Mouse (Mus musculus) retina, adult 2 months (tissue): ENCODE measurements around the gene Cpm.
"Not testable (repeated sequence)": the region's sequence is repeated elsewhere in the genome, so short reads cannot be mapped to it uniquely, and the experiment has no call there.

Experiments used
- DNase-seq: peaks from one replicate; pipeline ENCODE4 v3.0.0-alpha.2; 2012; ENCODE audit warnings: low read depth, low spot score

The Cpm gene

DNA sequence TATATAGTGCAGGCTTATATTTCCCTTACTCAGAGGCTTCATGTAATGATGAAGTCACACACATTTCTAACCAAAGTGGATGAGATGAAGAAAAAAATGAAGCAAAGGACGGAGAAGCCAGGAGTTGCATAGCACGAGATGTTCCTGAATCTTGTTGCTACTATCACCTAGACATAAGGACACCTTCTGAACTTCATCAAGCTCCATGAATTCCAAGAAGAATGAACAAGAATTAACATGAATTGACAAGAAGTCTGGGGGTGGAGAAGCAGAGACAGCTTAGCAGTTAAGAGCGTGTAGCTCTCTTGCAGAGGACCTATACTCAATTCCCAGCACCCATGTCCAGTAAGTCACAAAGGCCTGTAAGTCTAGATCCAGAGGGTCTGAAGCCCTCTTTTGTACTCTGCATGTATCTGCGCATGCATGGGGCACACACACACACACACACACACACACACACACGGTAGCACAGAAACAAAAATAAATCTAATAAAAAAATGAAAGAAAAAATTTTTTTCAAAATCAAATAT is 36.2 kb upstream of the Cpm start:
- no peak for DNase-seq

DNA sequence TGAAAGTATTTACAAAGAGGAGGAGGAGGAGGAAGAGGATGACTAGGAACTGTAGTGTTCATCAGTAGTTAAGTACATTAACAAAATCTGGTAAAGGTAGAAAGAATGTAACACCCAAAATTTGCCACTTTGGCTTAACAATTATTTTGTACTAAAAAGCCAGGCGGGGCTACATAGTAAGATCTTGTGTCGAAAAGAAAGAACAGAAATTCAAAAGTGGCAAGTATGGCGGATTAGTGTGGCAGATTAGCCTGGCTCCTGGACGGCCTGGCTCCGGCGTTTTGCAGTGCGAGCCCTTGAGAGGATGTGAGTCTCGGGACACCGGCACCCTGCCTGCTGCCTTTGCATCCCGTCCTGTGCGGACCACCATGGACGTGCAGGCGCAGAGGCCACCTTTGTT is 35.4 kb upstream of the Cpm start:
- no peak for DNase-seq

DNA sequence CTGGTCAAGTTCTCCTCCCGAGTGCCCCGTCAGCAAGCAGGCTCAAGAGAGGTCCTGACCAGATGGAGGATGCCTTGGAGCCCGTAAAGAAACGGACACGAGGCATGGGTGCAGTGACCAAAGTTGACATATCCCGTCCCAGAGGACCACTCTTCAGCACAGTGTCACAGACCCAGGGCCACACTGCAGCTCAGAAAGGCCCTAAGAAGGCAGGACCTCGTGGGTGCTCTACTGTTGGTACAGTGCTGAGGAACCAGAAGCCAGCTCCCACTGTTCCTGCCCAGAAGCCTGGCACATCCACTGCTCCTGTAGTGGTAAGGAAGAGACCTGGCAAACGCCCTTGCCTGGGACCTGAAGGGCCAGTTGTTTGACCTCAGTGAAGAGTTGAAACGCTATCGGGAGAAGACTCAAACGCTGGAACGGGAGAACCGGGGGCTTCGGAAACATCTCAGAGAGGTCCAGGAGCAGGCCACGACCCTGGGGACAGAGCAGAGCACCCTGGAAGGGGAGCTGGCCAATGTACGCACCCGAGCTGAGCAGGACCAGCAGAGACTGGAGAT is 34.9 kb upstream of the Cpm start:
- DNase-seq, result no peak

DNA sequence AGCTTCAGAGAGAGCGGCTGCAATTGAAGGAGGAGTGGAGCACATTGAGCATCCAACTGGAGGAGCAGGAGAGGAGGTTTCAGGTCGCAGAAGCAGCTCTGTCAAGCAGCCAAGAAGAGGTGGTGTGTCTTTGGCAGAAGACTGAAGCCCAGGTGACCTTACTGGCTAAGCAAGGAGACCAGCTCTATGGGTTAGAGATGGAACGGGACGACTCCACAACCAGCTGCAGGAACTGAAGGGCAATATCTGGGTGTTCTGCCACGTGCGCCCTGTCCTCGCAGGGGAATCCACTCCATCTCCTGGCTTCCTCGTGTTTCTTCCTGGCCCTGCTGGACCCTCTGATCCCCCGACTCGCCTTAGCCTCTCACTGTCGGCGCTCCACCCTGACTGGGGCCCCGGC is 34.4 kb upstream of the Cpm start:
- no peak for DNase-seq

DNA sequence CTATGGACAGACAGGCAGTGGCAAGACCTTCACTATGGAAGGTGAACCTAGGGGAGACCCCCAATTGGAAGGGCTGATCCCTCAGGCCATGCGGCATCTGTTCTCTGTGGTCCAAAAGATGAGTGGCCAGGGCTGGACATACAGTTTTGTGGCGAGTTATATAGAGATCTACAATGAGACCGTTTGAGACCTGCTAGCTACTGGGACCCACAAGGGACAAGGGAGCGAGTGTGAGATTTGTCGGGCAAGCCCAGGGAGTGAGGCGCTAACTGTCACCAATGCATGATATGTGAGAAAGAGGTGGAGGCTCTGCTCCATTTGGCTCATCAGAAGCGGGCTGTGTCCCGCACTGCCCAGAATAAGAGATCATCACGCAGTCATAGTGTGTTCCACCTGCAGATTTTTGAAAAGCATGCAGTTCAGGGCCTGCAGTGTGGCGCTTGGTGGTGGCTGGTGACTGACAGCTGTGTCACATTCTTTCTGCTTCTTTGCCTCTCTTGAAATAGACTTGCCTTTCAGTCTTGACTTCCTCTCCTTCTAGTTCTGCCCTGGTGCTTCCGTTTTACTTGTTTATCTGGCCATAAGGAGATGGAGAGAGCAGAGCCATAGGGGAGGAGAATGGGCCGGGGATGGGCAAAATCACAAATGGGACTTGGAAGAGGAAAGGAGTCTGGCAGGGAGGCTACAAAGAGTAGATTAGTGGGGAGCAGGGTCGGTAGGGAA is 33.7 kb upstream of the Cpm start:
- no peak for DNase-seq

DNA sequence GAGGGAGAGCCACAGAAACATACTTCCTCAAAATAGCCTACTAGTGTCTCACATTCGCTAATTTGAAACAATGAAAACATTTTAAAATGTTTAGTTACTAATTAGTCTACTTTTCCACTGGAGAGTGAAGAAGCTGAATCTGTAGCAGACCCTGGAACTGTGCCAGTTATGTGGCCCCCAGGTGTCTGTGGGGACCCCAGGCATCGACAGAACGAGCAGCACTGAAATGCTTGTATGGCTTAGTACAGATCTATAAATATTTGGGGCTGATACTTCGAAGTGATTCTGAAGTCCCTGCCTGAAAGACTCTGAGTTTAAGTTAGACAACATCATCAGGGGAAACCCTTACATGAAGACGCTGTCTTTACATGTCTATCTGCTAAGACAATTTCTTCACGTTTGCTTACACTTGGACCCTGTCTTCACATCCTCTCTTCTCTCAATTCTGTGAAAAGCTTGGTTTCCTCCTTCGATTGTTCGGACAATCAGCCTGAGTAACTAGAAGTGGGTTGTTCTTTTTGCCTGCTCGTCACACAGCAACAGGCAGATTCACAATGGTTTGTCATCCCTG is 33.0 kb upstream of the Cpm start:
- DNase-seq, result no peak

DNA sequence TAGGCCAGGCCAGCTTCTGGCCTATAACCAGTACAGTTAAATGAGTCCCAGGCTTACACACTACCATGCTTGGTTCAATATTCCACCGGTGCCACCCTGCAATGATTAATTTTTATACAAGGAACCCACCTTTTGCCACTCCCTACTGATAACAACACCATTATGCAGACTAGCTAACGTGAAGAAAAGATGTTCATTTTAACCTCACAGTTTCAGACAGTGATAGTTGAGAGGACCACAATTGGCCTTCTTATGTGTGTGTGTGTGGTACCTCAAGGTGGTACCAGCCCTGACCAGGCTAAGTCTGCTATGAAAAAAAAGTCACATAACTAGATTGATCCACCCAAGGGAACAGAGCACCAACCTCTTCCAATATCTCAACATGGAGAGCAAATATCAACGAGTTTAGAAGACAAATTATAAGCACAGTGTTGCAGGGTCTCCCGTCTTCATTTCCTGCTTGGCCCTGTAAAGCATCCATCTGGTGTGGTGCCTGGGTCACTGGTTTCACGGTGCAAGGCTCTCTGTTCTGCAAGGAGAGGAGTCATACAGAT is 32.5 kb upstream of the Cpm start:
- DNase-seq, result no peak

DNA sequence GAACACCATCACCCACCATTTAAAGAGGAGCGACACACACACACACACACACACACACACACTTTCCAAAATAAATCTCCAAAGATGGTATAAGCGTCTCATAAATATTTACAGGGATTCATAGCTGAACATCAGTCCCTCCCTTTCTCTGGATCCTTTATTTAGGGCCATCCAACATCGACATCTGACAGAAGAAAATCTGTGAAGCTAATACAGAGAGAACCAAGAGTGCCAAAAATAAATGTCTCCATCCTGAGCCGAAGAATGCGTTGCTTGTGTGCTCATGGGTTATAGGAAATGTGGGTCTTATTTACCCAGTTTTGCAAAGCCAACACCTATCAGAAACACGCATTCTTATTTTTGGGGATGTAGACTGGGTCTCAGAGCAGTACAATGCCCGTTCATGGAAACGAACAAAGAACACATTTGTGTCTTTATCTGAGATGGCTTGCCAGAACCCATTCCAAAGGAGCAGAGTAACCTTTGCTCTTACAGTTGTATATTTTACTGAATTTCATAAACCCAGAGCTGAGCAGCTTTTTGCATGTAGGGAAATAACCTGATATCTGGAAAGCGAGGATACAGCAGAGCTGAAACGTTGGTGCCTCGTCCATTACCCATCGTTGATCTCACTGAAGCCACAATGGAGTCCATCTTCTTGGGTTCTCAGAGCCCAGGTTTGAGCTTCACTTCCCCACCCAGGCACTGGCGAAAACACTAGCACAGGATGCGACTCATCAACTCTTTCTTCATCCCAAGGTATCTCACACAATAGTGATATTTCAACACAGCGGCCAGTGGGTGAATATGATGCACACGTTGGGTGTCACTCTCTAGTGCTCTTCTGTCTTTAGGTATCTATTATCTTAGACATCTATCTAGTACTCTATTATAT is 31.7 kb upstream of the Cpm start:
- DNase-seq, result not testable (repeated sequence)

DNA sequence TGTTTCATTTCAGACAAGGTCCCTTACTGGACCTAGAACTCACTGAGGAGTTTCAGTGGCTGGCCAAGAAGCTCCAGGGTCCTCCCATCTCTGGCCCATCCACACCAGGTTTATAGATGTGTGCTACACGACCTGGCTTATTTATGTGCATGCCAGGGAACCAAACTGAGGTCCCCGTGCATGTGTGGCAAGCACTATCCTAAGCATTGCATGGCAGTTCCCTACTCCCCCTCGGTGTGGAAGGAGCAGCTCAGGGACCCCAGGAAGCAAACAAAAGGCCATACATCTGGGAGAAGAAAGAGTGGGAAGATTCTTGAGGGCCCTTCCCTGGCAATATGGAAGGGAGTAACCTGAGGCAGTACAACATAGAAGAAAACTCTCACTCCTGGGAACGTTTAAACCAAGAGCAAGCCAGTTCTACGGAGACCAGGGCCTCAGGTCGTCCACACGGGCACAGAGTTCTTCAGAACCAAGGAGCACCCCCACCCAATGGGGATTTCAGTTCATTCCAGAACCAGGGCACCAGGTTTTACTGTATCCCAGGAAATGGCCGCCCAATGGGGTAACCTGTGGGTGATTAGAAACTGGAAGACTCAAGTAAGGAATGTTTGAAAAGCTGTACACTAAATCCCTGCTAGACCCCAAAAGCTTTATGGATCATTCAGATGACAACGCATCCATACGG is 30.9 kb upstream of the Cpm start:
- no peak for DNase-seq

DNA sequence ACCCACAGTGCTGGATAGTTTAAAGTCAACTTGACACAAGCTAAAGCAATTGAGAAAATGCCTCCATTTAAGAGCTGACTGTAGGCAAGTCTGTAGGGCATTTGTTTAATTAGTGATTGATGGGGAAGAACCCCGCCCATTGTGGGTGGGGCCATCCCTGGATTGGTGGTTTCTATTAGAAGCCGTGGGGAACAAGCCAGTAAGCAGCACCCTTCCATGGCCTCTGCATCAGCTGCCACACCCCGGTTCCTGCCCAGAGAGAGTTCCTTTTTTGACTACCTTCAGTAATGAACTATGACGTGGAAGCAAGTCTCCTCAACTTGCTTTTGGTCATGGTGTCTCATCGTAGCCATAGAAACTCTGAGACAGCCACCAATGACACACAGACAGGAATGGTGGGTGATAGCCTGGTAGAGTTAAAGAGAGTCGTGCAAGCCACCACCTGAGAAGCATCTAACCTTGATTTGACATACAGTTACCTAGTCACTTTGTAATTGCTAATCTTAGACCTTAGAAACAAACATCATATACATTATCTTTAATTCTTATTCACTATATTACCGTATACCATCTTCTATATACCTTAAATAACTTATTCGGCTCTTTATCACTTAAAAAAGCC is 30.2 kb upstream of the Cpm start:
- not testable (repeated sequence) for DNase-seq

DNA sequence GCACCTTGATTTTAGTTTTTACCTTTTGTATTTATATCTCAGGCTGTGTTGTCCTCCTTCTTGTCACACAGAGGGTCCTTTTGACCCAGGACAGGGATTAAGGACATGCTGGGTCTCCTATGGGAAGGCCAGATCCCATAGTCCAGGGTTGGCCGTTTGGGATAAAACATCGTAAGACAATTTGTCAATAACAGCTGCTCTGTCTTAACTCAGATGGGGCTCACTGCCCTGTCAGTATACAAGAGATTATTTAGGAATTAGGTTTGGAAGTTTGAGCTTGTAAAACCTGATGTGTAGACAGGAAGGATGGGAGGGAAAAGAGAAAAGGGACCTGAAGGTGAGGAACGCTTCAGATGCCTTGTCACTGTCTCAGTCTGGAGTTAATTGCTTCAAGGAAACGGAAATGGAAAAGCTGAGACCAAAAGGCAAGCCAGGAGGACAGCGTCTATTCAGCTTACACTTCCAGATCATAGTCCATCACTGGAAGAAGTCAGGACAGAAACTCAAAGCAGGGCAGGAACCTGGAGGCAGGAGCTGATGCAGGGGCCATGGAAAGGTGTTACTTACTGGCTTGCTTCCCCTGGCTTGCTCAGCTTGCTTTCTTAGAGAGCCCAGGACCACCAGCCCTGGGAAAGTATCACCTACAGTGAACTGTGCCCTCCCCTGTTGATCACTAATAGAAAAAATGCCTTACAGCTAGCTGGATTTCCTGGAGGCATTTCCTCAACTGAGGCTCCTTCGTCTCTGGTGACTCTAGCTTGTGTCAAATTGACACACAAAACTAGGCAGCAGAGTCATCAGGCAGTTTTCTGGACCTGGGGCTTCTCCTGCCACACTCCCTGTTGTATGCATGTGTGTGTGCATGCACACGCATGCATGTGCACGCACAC is 27.9 kb upstream of the Cpm start:
- no peak for DNase-seq

DNA sequence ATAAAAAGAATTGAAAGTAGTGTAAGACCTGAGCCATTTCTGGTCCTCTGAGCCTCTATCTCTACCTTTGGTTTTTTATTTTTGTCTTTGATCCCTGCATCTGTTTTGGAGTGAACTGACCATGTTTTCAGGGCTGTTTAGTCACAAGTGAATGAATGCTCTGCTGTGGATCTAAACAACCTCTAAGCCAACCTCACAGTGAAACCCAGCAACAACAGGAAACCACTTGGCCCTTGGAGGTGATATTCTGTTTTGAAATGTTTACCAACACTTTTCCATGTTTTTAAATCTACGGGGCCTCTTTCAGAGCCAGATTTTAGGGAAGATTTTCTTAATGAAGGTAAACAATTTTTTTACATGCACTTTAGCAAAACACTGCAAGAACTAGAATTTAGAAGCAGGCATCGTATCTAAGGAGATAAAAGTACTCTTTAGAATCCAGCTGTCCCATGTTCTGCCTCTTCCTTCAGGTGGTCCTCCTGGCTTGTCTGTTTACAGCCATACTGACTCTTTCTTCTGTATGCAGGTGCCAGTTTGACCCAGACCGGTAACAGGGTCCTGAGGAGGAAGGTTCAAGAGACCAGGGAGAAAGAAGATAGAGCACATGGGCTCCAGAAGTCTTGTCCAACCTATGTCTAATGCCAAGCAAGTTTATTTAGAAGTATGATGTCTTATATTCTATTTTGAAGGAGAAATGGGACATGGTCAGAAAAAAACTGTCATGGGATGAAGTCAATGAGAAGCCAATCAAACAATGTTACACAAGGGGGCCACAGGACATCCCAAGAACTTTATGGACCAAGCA is 26.8 kb upstream of the Cpm start:
- no peak for DNase-seq

DNA sequence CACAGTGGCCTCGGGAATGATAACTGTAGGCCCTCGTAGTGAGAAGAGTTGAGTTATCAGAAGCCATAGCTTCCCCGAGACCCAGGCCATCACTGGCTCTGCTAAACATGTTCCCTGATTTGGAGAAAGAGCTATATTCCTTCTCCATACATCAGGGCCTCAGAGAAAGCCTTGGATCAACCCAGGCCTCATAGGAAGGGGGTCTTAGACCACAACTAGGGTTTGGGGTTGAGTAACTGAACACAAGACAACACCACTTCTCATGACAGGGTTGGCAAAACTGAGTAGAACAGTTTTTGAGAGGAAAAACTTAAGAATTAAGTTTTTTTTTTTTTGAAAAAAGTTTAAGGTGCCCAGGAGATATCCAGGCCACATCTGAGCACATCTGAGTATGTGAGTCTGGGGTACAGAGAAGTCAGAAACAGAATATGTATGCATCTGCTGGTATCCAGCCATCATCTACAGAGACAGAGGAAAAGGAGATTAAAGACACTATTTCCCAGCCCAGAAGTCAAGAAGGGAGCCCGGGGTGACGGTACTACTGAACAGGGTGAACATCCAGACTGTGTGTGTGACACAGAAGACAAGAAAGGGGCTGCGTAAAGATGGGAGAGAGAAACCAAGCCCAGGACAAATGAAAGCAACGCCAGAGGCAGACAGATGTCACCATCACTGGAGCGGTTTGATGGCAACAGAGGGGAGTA is 26.0 kb upstream of the Cpm start:
- no peak for DNase-seq

DNA sequence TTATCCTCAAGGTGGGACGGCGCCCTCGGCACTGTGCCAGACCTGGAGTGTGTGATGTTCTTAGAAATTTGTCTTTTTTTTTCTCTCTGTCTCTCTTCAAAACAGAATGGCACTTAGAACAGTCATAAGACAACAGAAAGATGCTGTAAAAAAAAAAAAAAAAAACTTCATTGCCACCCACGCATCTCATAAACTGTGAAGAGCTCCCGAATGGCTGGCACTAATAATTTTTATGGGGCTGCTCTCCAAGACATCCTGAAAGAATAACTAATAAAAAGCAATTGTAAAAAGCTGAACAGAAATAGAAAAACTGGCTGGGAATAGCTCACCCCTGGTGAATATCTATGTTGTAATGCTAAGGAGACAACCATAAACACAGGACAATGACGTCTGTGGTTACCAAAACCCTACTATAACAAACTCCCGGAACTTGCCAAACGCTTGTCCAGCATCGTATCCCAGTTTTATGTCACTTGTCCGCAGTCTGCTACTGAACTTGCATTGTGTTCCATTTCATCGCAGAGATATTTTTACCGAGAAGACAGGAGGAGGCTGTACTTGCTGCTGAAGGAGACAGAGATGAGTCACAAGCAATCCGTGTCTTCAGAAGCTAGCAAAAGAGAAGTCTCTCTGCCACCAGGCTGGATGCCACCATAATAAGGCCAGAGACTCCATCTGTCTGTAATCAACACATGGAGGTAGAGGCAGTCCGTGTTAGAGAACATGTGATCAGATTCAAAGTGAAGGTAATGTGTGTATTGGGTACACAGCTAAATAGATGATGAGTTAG is 25.3 kb upstream of the Cpm start:
- no peak for DNase-seq

DNA sequence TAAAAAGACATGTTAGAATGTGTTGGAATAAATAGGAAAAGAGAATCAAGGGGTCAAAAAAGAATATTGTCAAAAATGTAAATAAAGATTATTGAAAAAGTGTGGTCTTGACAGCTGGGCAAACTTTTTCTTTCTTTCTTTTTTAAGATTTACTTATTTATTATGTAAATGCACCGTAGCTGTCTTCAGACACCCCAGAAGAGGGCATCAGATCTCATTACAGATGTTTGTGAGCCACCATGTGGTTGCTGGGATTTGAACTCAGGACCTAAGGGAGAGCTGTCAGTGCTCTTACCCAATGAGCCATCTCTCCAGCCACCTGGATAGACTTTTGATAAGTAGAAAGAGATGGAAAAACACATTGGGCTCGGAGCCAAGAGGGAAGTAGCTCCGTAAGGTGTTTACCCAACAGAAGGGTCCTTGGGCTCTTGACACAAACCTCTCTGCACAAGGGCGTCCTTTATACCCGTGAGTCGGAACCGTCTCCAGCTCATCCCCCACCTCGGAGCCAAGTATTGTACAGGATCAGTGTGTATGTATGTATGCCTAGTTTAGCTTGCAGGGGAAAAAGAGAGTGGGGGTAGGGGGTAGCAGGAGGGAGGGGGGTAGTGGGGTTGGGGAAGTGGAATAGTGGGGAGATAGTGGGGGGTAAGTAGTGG is 24.5 kb upstream of the Cpm start:
- DNase-seq, result no peak

DNA sequence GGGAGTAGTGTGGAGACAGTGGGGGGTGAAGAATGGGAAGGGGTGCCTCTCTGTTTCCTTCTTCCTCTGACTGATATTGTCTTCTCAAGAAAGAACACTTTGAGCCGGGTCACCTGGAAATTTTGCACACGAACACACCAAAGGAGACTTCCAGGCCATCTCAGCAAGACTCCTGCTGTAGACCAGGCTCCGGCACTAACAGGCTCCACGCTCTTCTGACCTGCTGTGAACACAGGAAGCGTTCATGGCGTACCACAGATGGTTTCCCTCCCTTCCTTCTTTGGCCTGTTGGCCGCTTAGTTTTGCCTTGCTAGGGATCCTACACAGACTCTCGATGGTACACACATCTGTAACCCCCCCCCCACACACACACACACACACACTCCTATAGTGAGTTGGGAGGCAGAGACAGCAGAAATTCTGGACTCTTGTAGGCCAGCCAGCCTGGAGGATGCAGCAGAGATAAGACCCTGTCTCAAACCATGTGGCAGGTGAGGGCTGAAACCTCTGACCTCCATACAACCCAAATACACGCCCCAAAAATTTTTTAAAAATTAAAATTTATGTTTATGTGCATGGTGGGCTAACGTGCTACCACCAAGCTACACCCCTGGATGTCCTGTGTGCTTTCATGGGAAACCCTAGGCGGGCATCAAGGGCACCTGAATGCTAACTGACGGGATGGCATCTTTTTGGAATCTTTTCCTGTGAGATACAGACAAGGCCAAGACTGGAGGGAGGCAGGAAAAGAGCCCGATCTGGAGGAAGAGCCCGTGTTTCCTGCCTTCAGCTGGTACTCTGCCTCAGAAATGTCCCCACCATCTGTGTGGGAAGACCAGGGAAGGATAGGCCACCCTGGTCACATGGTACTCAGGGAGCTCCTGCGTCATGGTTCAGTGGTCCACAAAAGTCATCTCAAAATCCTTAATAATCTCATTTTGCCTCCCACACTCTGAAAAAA is 23.7 kb upstream of the Cpm start:
- no peak for DNase-seq
